Mouse (Mus musculus) testis, adult 2 months (tissue): ENCODE results near the gene Tmtc4.

Experiments used
- CTCF ChIP-seq: fragments of 200-500 bp; IDR thresholded peaks from 2 replicates; pipeline ENCODE4 v1.5.1; 2012; ENCODE audit warnings: low read depth, mild to moderate bottlenecking, inconsistent platforms, low read length, moderate library complexity; ENCODE audit not compliant: control insufficient read depth, insufficient read depth, insufficient replicate concordance
- POLR2A ChIP-seq: fragments of 200-500 bp; IDR thresholded peaks from 2 replicates; pipeline ENCODE4 v1.6.1; 2012; ENCODE audit warnings: low read depth, mild to moderate bottlenecking, inconsistent platforms, low read length, moderate library complexity; ENCODE audit not compliant: control insufficient read depth

DNA sequence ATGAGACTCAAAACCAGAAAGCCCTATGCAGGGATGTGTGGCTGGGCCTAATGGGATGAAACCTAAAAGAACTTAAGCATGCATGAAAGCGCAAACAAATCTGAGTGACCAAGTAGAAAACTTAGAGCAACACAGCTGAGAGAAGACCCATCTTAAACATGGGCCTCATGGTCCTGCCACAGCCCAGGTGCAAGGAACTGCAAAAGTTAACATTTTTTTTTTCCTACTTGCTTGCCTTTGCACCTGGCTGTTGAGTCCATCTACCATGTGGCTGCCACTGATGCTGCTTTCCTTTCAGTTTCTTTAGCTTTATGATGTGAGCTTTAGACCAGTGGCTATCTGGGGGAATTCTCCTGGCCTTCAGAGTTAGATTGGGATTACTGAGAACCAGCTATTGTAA, 66.2 kb downstream of the Tmtc4 start:
- no peak for TF ChIP-seq POLR2A
- TF ChIP-seq CTCF = no peak
